Mouse (Mus musculus) heart, postnatal 0 days (tissue): ENCODE data around the gene Mrgpra1.

Source experiments
- CTCF ChIP-seq: IDR thresholded peaks from 2 replicates; pipeline ENCODE4 v1.5.1; 2016; ENCODE audit warnings: antibody characterized with exemption, control low read depth, low read depth
- EP300 ChIP-seq: IDR thresholded peaks from 2 replicates; pipeline ENCODE4 v1.6.1; 2016; ENCODE audit warnings: antibody characterized with exemption, low read depth

DNA sequence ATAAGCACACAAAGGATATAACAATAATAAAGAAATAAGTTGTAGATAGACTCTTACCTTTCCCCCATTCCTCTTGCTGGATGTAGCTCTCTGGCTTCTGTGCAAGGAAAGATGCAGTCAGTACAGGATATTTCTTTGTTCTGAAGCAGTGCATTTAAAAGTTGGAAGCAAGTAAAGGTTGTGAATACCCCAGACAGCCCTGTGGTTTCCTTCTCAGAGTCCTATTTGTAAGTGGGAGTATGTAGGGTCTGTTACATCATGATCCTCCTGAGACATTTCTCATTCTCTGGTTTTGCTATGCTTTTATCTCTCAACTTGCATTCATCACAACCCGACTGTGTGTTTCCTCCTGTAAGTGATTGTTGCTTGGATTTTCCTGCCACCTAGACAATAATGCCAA lies at the start of gene Mrgpra1:
- no peak for TF ChIP-seq CTCF
- TF ChIP-seq EP300 = no peak
